29 mouse cellular contexts compared by ENCODE assay signal in genomic region chr9:37362084-37362483, GRCm38 (mm10). TPM values are rescaled to one million over a fixed set of nuclear protein-coding genes. Genes with fewer than 3 reads are reported as not detected.
"Had no signal": no experiment of that assay in that cellular context is flagged by ENCODE, and none has a peak within 500 bp of the region (broad histone marks: within the 10 kb centered on the region; RNA-seq: fewer than 3 reads in every experiment).

No protein-coding gene starts in this region.

- H3K4me3 ChIP-seq: gastrocnemius, adult 2 months; heart, adult 2 months; hindbrain, embryonic 10.5 days; hindbrain, embryonic 12.5 days; intestine, embryonic 15.5 days; left cerebral cortex, adult 2 months; limb, embryonic 10.5 days; limb, embryonic 12.5 days; liver, embryonic 13.5 days; liver, embryonic 15.5 days had no signal

- H3K9me3 ChIP-seq: hindbrain, embryonic 10.5 days; hindbrain, embryonic 12.5 days; intestine, embryonic 15.5 days; limb, embryonic 10.5 days; limb, embryonic 12.5 days; liver, embryonic 13.5 days; liver, embryonic 15.5 days had no signal

- H3K4me2 ChIP-seq: heart, embryonic 11.5 days; hindbrain, embryonic 12.5 days; hindbrain, embryonic 14.5 days; intestine, embryonic 15.5 days; limb, embryonic 12.5 days; liver, embryonic 11.5 days; liver, embryonic 13.5 days; liver, embryonic 15.5 days had no signal

- H3K27me3 ChIP-seq: hindbrain, embryonic 12.5 days; intestine, embryonic 15.5 days; liver, embryonic 13.5 days; liver, embryonic 15.5 days had no signal

- DNase-seq: gastrocnemius, adult 2 months; gastrocnemius, postnatal 10 days; gastrocnemius, postnatal 25 days; heart, adult 2 months; heart, postnatal 10 days; heart, postnatal 4 days; kidney, adult 8-10 months; kidney, postnatal 10 days; kidney, postnatal 4 days; layer of hippocampus, adult 9-11 months; liver, embryonic 13.5 days; liver, postnatal 0 days had no signal

- H3K27ac ChIP-seq: gastrocnemius, adult 2 months; heart, adult 2 months; hindbrain, embryonic 10.5 days; hindbrain, embryonic 12.5 days; hindbrain, embryonic 14.5 days; intestine, embryonic 15.5 days; limb, embryonic 10.5 days; limb, embryonic 12.5 days; liver, embryonic 13.5 days; liver, embryonic 15.5 days had no signal

- ATAC-seq: forebrain, embryonic 16.5 days; hindbrain, embryonic 16.5 days; inflammation-experienced regulatory T-cells, adult 6 months; intestine, embryonic 15.5 days; intestine, postnatal 0 days; liver, postnatal 0 days had no signal

- H3K36me3 ChIP-seq: hindbrain, embryonic 10.5 days; hindbrain, embryonic 12.5 days; intestine, embryonic 15.5 days; limb, embryonic 10.5 days; limb, embryonic 12.5 days; liver, embryonic 13.5 days; liver, embryonic 15.5 days had no signal

- H3K4me1 ChIP-seq: intestine, embryonic 15.5 days; liver, embryonic 15.5 days had no signal

- H3K9ac ChIP-seq: hindbrain, embryonic 12.5 days; hindbrain, embryonic 14.5 days; intestine, embryonic 15.5 days; limb, embryonic 12.5 days; liver, embryonic 13.5 days; liver, embryonic 15.5 days; liver, postnatal 0 days had no signal

RNA-seq across cellular contexts. Expression of gene Hepacam, which starts 5.1 kb away (rescaled TPM):
- total RNA-seq: granulocyte monocyte progenitor cell, adult 5-6 weeks; heart, adult 2 months; heart, postnatal 25 days; heart, postnatal 4 days had no signal
- polyA plus RNA-seq: heart, embryonic 11.5 days; heart, embryonic 14.5 days; inflammation-experienced regulatory T-cells, adult 6 months; limb, embryonic 12.5 days; liver, embryonic 11.5 days; liver, embryonic 15.5 days; liver, postnatal 0 days had no signal

RNA-seq across cellular contexts. Expression of gene Robo4, which starts 39.6 kb away (rescaled TPM):
- polyA plus RNA-seq: inflammation-experienced regulatory T-cells, adult 6 months had no signal
